Mouse (Mus musculus) 3T3-L1 (cell line): ENCODE results near the gene Klhdc3.
A peak's percentile ranks its signal among the peaks of the same experiment; 100 is the strongest.

ENCODE experiments used
- DNase-seq: peaks from one replicate; pipeline ENCODE4 v3.0.0-alpha.2; 2015; ENCODE audit warnings: low read depth, low spot score

Klhdc3 gene

GRCm38 (mm10) chr17:46680760-46681373 lies at the start of gene Klhdc3:
TSS of gene Klhdc3 (minus strand) at chr17:46680914.
- DNase-seq, result peak; percentile 99

- DNase-seq, result no peak
Measured at GRCm38 (mm10) chr17:46728904-46729318, 48.2 kb upstream of the Klhdc3 start, which contains the start of gene Gnmt. TSS of gene Gnmt (minus strand) at chr17:46729168.

- DNase-seq, result no peak
Measured at GRCm38 (mm10) chr17:46728496-46728895, 47.8 kb upstream of the Klhdc3 start.

- DNase-seq, result peak; percentile 61
Measured at GRCm38 (mm10) chr17:46728021-46728420, 47.3 kb upstream of the Klhdc3 start.

- DNase-seq, result no peak
Measured at GRCm38 (mm10) chr17:46727271-46727670, 46.6 kb upstream of the Klhdc3 start.

- no peak for DNase-seq
Measured at GRCm38 (mm10) chr17:46725731-46726645, 45.3 kb upstream of the Klhdc3 start.

GRCm38 (mm10) chr17:46725273-46725672 lies 44.6 kb upstream of the Klhdc3 start:
- peak; percentile 54 for DNase-seq

GRCm38 (mm10) chr17:46724477-46725084 lies 43.9 kb upstream of the Klhdc3 start:
- no peak for DNase-seq

GRCm38 (mm10) chr17:46721077-46721476 lies 40.4 kb upstream of the Klhdc3 start:
- no peak for DNase-seq

GRCm38 (mm10) chr17:46714756-46715481 lies 34.2 kb upstream of the Klhdc3 start:
- peak; percentile 87 for DNase-seq

GRCm38 (mm10) chr17:46713849-46714248 lies 33.1 kb upstream of the Klhdc3 start:
- DNase-seq, result no peak

- DNase-seq, result no peak
Measured at GRCm38 (mm10) chr17:46712442-46712841, 31.7 kb upstream of the Klhdc3 start.

- DNase-seq, result peak; percentile 58
Measured at GRCm38 (mm10) chr17:46711612-46712271, 31.0 kb upstream of the Klhdc3 start.

GRCm38 (mm10) chr17:46710959-46711597 lies 30.4 kb upstream of the Klhdc3 start, which contains the start of gene Pex6:
TSS of gene Pex6 (plus strand) at chr17:46711463.
- DNase-seq, result peak; percentile 96

GRCm38 (mm10) chr17:46706375-46707089 lies 25.8 kb upstream of the Klhdc3 start:
- no peak for DNase-seq

GRCm38 (mm10) chr17:46704887-46705835 lies 24.4 kb upstream of the Klhdc3 start, which contains the start of gene Ppp2r5d:
TSS of gene Ppp2r5d (minus strand) at chr17:46705111.
- DNase-seq, result peak; percentile 99

GRCm38 (mm10) chr17:46703971-46704886 lies 23.5 kb upstream of the Klhdc3 start:
- DNase-seq, result peak; percentile 23
